Mouse (Mus musculus) T-helper 17 cell (primary cell): ENCODE results near the gene Adamts4.

Source experiments
- in situ Hi-C, 2 experiments: fragments of 300-600 bp; cut with MboI, MseI; formaldehyde crosslinking; loops; 1 replicate in 1 of 2; 2 replicates in 1 of 2; pipeline ENCODE4 v1.15.1; 2025; ENCODE audit warnings: high pct_unique_total_duplicates in 2 of 2

The Adamts4 gene

DNA sequence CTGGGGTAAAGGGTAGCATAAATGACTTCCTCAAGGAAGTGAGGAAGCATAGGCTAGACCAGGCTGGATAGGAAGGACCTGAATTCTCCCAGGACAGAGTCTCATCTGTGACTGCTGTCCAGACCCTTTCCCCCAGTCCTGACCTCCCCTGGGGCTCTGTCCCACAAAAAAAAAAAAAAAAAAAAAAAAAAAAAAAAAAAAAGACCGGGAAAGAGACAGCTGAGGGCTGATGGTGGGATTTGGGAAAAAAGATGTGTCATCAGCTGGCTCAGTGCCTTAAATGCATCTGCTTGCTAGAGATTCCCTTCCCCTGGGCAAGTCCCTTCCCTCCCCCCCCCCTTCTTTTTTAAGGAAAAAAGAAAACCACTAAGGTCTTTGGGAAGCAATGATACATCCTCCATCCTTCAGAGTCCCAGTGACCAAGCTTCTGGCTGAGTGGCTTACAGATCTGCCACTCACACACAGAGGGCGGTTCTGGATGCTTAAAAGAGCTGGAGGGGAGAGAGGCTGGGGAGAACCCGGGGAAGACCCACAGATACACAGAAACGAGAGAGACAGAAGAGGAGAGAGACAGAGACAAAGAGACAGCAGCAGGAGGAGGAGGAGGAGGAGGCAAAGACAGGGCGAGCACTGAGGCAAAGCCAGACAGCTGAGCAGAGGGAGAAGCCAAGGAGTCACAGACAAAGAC lies at the start of gene Adamts4:
Adamts4 (plus strand) TSS at position 509 of the 688 bp plus-strand sequence.
- in situ Hi-C loops: loop anchor here in 1 of 2 experiments (10.0 to 25.0 kb wide), 2 partner anchors 135 to 363 kb away; partner anchors contain the start of genes Cfap126, Dusp12 and Gm26620

DNA sequence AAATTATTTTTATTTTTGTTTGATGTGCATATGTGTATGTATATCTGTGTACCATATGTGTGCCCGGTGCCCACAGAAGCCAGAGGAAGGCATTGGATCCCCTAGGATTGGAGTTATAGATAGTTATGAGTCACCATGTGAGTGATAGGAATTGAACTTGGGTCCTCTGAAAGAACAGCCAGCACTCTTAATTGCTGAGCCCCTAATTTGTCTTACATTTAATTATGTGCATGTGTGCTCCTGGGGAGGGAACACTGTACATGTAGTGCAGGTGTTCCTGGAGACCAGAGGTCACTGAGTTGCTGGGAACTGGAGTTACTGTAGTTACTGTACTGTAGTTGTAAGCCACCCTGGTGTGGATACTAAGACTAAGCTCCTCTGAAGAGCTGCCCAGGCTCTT lies 49.5 kb upstream of the Adamts4 start:
- in situ Hi-C loops: no loop called here

DNA sequence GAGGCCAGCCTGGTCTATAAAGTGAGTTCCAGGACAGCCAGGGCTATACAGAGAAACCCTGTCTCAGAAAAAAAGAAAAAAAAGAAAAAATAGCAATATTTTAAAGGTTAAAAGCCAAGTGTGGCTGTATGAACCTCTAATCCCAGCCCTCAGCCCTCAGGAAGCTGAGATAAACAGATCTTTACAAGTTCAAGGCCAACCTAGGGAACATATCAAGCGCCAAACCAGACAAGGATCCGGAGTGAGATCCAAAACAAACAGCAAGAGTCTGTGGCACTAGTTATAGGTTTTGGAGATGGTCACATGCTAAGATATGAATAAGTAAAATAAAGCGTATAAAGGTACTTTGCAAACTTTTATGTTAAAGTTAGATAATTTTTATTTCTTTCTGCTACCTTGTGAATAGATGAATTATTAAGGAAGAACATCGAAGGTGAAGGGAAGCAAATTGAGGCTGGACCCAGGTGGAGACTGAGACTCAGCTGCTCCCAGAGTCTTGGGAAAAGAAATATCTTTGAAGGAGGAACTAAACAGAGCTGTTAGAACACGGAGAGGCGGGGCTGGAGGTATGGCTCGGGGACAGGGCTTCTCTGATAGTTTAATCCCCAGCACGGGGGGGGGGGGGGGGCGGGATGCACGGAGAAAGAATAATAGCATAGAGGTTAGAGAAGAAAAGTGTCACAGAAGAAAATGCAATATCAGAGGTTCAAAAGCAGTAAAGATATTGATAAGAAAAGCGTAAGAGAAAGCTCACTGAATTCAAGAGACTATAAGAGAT lies 46.6 kb upstream of the Adamts4 start:
- in situ Hi-C loops: no loop called here

DNA sequence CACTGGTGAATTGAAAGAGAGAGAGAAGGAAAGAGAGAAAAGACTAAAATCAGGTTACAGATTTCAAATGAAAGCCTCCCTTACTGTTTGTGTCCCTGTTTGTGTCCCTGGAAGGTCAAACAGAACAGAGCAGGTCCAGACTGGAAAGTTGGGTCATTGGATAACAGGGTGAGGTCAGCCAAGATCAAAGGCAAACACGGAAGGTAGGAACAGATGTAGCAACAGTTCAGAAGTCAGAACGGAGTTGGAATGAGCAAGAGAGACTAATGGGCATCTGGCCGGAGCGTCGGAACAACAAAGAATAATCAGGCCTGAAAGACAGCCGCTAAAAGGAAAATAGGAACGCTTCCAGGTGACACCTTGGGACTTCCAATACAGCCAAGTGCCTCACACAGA lies 46.0 kb upstream of the Adamts4 start:
- in situ Hi-C loops: no loop called here

DNA sequence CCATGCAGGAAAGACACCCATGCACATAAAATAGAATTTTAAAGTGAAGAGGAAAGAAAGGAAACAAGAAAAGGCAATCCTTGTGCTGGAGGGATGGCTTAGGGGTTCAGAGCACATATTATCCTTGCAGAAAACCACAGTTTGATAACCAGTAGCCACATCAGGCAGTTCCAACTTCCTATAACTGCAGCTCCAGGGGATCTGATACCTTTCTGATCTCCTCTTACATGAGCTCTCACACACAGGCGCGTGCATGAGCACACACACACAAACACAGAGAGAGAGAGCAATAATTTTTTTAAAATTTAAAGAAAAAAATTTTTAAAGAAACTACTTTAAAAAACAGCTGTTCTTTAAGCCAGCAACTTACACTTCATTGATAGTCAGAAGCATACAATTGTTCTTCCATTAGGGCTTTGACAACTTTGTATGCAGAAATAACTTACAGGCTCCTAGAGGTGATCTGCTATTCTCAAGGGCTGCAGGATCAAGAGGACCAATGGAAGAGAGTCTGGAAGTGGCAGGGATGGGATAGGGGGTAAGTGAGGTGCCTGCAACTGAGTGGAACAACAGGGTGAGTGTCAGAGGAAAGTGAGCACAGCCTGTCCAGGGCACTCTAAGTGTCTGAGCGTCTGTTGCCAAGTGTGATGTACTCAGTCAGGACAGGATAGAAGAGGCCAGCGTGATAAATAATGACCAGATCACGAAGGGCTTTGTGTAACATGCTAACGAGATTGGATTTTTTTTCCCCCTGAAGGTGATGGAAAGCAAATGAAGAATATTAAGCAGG lies 44.3 kb upstream of the Adamts4 start:
- in situ Hi-C loops: no loop called here

DNA sequence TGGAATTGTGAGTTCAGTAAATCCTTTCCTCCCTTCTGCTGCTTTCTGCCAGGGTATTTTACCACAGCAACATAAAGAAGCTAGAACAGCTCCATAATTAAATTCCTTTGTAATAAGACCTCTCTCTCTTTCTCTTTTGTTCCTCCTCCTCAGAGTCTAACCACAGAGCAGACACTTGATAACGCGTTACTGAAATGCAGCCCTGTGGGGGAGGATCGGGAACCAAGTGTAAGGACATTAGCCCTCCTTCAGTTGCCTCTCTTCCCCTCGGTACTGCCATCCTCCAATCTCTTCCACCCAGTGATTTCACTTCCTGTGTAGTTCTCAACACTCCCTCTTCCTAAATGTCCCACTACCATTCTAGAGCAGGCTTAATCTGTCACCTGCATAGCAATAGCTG lies 40.8 kb upstream of the Adamts4 start:
- in situ Hi-C loops: no loop called here

DNA sequence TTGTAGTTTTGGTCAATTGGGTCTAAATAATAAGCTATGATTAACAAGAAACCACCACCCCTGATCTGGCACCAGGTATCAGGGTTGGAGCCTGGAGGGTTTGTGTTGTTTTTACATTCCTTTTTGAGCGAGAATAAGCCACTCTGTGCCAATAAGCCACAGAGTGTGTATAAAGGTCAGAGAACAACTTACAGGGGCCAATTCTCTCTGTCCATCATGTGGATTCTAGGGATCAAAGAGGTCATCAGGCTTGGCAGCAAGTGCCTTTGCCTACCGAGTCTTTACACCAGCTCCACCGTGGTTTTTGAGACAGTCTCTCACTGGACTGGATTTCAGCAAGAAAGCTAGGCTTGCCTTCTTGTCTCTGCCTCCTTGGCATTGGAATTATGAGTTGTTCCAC lies 37.4 kb upstream of the Adamts4 start:
- in situ Hi-C loops: no loop called here

DNA sequence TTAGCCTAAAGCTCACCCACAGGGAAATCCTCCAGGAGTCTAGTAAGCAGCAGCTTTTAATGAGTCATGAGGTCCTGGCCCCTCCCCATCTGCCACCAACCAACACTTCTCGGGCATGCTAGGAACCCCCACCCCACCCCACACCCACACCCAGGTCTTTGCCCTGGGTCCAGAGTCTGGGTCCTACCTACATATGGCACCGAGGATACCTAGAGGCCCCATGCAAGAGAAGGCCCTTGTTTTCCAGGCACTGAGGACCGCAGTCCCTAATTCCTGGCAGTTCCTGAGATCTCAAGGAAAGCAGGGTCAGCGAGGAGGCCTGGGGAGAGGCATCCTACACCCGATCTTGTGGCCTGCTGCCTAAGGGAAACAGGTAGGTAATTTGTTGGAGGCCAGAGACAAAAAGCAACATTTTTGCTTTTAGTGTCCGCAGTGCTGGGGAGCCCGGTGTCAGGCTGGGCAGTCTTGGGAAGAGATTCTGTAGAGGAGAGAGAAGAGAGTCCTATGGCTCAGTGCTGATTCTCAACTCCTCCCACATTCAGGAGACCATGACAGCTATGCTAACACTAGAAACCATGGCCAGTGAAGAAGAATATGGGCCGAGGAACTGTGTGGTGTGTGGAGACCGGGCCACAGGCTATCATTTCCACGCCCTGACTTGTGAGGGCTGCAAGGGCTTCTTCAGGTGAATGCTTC lies 36.3 kb upstream of the Adamts4 start, which contains the start of gene Nr1i3:
Nr1i3 (plus strand) TSS at position 170 of the 696 bp plus-strand sequence.
- in situ Hi-C loops: no loop called here

DNA sequence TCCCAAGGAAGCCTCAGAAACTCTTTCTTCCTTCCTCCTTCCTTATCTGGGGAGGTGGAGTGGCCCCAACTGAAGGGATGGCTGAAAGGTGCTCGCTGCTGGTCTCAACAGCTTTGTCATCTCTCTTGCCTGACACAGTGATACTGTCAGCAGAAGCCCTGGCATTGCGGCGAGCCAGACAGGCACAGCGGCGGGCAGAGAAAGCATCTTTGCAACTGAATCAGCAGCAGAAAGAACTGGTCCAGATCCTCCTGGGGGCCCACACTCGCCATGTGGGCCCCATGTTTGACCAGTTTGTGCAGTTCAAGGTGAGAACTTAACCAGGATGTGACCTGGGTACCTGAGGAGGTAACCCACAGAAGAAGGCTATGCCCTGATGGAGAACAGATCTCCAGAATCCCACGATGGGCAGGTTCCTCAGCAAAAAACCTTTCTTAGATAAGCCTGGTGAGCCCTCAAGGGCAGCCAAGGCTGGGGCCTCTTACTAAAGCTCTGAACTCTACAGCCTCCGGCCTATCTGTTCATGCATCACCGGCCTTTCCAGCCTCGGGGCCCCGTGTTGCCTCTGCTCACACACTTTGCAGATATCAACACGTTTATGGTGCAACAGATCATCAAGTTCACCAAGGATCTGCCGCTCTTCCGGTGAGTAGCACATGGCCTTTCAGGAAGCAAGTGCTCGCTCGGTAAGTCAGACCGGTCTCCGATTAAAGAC lies 33.8 kb upstream of the Adamts4 start:
- in situ Hi-C loops: loop anchor here in 1 of 2 experiments (5.0 kb wide), 1 partner anchor 94 kb away; no protein-coding TSS in a partner anchor

DNA sequence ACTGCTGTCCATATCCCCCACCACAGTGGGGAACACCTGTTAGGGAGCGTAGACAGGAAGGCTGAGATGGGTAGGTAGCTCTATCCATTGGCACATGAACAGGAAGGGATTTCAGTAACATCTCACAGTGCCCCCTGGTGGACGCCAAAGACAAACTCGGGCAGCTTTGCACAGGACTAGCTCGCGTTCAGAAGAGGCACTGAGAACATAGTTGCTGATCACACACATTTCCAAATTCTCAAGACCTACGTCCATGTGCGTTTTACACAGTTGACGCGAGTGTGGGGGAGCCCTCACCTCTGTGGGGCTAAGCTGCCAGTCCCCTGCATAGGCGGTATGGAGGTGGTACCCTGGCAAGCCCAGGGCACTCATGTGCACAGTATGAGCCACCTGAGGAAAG lies 29.4 kb upstream of the Adamts4 start:
- in situ Hi-C loops: loop anchor here in 1 of 2 experiments (5.0 kb wide), 1 partner anchor 104 kb away; no protein-coding TSS in a partner anchor

DNA sequence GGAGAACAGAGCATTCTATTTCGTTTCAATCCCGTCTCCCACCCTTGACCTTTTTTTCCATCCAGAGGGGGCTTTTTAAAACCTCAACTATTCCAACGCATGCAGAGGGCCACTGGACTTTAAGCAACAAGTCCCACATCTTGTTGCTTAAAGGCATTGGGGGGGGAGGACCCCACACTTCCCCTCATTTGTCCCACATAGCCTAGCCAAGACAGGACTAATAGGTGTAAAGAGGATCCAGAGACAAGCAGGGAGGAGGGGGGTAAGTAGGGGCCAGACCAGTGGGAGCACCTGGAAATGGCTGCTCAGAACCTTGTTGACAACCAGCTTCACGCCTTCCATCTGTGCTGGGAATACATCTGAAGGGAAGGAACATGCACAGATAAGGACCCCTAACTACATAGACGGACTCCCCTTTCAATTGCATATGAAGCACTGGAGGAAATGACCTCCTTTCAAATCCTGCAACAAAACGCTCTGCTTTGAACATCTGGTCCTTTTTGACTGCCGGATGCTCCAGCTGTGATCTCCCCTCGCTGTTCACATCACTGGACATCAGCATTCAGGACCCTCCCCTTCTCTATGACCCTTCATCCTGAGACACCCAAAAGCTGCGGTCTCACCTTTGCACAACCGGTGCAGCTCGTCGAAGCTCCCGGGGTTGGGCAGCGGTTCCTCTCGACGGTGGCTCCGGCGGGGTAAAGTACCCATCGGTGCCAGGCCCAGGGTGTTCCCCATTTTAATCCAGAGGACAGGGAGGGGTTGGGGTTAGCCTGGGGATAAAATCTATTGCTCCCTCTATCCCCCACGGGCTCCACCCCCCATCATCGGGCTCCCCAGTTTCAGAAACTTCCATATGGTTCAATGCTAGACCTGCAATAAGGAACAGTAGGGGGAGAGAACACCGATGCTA lies 28.7 kb upstream of the Adamts4 start:
- in situ Hi-C loops: loop anchor here in 1 of 2 experiments (5.0 kb wide), 1 partner anchor 104 kb away; no protein-coding TSS in a partner anchor

DNA sequence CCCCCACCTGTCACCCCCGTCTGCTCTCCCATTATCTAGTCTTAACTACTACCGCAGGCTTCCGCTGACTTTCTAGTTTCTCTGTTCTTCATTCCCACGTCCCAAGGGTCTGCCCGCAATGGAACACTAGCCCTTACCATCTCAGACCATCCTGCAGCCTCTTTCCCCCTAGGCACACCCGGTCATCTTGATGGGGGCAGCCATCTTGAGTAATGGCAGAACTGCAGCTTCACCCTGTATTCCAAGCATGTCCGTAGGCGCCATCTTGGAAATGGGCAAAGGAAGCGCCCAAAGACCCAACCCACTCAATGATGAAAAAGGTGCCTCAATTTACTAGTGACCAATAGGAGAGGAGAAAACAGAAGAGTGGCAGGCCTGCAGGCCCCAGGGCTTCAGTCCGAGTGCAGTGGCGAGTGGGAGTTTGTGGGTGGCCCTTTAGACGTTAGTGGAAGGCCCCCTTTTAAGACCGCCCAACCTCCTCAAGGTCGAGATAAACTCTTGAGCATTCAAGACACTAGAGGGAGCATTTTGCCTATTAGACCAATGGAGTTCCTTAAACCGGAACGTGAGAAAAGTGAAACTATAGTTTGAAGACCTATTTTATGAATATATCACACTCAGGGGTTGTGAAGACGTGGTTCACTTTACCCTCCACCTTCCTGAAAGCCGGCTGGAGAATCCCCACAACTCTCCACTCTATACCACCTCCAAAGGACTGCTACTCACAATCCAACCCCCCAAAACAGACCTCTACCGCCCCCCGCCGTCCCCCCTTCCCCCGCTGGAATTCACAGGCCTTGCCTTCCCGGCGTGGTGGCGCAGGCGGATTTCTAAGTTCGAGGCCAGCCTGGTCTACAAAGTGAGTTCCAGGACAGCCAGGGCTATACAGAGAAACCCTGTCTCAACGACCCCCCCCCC lies 27.7 kb upstream of the Adamts4 start, which contains the start of gene Tomm40l:
Tomm40l (minus strand) TSS at position 277 of the 918 bp plus-strand sequence.
- in situ Hi-C loops: loop anchor here in 1 of 2 experiments (5.0 kb wide), 1 partner anchor 105 kb away; no protein-coding TSS in a partner anchor

DNA sequence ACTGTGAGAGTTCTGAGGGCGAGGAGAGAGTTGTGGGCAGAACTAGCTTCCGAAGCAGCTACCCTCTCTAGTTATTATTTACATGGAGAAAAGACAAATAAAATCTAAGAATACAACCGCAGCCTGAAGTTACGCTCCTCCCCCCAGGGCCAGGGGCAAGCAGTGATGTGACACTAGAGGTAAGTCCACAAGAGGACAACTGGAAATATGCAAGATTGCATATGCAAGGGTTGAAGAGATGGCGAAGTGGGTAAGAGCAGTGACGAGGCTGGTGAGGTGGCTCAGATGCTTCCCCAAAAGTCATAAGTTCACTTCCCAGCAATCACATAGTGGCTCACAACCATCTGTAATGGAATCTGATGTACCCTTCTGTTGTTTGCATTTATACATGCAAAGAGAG lies 27.1 kb upstream of the Adamts4 start:
- in situ Hi-C loops: loop anchor here in 1 of 2 experiments (5.0 kb wide), 1 partner anchor 106 kb away; no protein-coding TSS in a partner anchor

DNA sequence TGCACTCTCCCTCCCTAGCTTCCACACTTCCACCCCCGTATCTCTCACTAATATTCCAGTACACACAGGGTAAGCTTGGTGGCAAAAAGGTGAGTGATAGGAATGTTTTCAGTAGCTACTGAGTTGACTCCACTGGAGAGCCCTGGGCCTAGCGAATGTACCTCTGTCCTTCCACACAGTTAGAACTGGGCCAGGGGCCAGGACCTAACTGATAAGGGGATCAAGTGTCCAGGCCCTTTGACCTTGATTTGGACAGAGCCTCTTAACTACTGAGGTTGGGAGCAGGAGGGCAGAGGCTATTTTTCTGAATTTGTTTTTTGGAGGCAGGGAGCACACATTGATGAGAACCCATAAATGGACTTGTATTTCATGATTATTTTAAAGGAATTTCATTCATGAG lies 26.4 kb upstream of the Adamts4 start:
- in situ Hi-C loops: loop anchor here in 1 of 2 experiments (5.0 kb wide), 1 partner anchor 106 kb away; no protein-coding TSS in a partner anchor

DNA sequence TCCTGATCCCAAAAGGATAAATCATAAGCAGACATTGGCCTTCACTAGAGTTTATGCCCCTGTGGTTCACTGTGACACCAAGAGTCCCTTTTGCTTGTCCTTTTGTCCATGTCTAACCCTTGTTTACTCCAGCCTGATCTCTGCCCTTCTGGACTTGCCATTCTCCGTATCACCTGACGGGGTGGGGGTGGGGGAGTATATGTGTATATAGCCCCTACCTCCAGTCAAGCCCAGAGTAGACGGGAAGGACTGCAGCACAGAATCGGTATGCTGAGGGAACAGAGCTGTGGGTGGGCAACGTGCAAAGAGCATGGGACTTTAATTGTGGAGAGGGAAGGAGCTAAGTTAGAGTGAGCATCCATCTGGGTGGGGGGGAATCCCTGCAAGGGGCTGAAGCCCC lies 25.4 kb upstream of the Adamts4 start, which contains the start of gene Apoa2:
Apoa2 (plus strand) TSS at position 198 of the 400 bp plus-strand sequence.
- in situ Hi-C loops: loop anchor here in 1 of 2 experiments (5.0 kb wide), 1 partner anchor 108 kb away; no protein-coding TSS in a partner anchor

DNA sequence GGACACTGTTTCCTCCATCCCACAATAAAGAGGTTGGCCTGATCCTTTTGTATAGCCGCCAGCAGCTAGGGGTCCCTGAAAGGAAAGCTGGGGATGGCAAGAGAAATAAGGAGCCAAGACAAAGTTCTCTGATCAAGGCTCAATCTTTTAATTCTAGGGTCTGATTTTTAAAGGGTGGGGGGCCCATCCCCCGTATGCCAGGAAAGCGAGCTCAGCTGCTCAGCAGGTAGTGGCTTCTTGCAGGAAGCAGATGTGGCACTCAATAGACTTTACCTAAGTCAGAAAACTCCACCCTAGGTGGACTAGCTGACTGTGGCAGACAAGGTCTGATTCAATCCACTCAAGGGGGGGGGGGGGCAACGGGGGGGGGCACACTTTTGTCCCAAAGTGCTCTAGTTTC lies 23.4 kb upstream of the Adamts4 start:
- in situ Hi-C loops: no loop called here

DNA sequence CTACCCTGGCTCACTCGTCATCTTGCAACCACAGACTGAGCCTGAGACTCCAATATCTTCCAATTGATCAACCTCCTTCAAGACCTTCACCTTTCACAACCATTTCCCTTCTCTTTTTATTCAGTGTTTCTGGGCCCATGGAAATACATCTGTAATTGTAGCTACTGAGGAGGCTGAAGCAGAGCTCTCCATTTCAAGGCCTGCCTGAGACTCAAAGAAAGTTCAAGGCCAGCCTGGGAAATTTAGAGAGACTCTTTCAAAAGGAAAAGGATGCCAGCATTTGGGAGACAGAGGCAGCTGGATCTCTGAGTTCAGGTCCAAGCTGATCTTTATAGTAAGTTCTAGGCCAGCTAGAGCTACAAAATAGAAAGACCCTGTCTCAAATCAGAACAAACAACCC lies 22.3 kb upstream of the Adamts4 start:
- in situ Hi-C loops: no loop called here

DNA sequence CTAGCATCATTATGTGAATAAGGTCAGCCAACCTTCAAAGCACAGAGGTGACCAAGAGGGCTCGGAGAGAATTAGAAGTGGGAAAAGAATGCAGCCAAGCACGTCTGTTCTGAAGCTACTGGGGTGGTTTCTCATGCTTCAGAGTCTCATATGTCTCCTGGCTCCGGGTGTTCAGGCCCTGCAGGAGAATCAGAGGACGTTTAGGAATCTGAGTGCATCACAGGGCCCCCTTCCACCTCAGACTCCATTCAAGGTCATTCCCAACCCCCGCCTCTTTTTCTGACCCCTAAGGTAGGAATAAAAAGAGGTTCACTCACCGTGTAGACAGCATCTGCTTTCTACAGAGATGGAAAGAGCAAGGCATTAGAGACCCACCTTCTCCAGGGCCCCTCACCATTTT lies 20.5 kb upstream of the Adamts4 start:
- in situ Hi-C loops: no loop called here
